Mouse (Mus musculus): ENCODE measurements around the gene Bpnt1. TPM values are rescaled to one million over a fixed set of nuclear protein-coding genes. Genes with fewer than 3 reads are reported as not detected.

Gene Bpnt1
- polyA plus RNA-seq, 1 experiment from 2014 or later, result 41.2 TPM

- H3K4me1 ChIP-seq, result peaks cover 10% of the 10 kb centered on the region
- no peak for ATAC-seq (ENCODE audit: low FRiP score, low read depth)
- no peak overlapping the region for H3K9ac ChIP-seq
- no peak overlapping the region for H3K27ac ChIP-seq
- no peak overlapping the region for H3K4me2 ChIP-seq (replicated peaks)
- no peak overlapping the region for H3K4me3 ChIP-seq
- H3K36me3 ChIP-seq, result peaks cover 6% of the 10 kb centered on the region
- H3K9me3 ChIP-seq, result no peaks in the 10 kb centered on the region
- H3K27me3 ChIP-seq (replicated peaks), result no peaks in the 10 kb centered on the region
- WGBS, result 73% methylated on average over 6 of the region's 6 CpGs
Observed at GRCm38 (mm10) chr1:185335231-185335765, 3.3 kb downstream of the Bpnt1 start.

DNA sequence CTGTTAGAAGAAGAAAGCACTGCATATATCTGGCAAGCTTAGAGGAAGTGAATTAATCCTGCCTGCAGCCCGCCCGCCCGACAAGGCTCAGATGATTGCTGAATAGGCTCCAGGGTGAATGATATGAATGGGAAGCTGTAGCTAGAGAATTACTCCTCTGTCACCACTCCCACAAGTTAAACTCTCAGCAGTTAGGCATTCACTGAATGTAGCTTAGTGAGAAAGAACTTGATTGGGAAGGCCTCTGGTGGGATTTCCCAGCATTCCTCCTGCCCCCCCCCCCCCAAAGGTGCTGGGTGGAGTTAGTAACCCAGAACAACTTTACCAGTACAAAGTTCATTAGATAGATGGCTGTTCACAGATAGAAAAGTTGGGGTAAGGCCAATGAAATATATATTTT lies 4.6 kb downstream of the Bpnt1 start:
- H3K4me2 ChIP-seq (replicated peaks), result no peak overlapping the region

DNA sequence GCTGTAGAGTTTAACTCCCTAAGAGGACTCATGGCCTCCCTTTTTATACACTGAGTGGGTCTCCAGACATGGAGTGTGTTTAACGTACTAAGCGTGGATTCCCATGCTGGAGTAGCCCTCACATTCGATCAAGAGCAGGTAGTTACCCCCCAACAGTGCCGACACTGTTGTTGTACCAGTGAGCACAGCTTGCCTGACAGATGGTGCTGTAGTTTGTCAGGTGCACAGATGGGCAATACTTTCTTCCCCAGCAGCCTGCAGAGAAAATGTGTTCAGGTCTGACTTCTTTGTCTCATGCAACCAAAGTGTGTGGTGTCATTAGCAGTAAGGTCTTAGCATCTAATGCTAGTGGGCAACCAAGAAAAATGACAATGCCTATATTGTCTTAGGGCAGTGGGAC lies 10.5 kb downstream of the Bpnt1 start:
- WGBS, result 89% methylated on average over 4 of the region's 4 CpGs
- Histone ChIP-seq H3K4me2 (replicated peaks) (no peak overlapping the region), H3K27me3 (replicated peaks) (no peaks in the 10 kb centered on the region), H3K36me3 (peaks cover 67% of the 10 kb centered on the region), H3K4me1 (no peaks in the 10 kb centered on the region), H3K27ac (no peak overlapping the region), H3K4me3 (no peak overlapping the region), H3K9ac (no peak overlapping the region), H3K9me3 (no peaks in the 10 kb centered on the region)
- no peak for ATAC-seq (ENCODE audit: low FRiP score, low read depth)

More for the DNA sequence above, 4.6 kb downstream of the Bpnt1 start:
- H3K27me3 ChIP-seq (replicated peaks), result no peaks in the 10 kb centered on the region
- peaks cover 17% of the 10 kb centered on the region for H3K36me3 ChIP-seq
- ATAC-seq (ENCODE audit: low FRiP score, low read depth), result no peak
- WGBS, result 51% methylated on average over 3 of the region's 3 CpGs
- no peak overlapping the region for H3K4me3 ChIP-seq
- H3K4me1 ChIP-seq, result peaks cover 10% of the 10 kb centered on the region
- H3K9me3 ChIP-seq, result no peaks in the 10 kb centered on the region
- H3K9ac ChIP-seq, result no peak overlapping the region
- no peak overlapping the region for H3K27ac ChIP-seq

GRCm38 (mm10) chr1:185343422-185343821 lies 11.5 kb downstream of the Bpnt1 start:
- Histone ChIP-seq H3K9ac (no peak overlapping the region), H3K27ac (no peak overlapping the region), H3K9me3 (no peaks in the 10 kb centered on the region), H3K4me1 (no peaks in the 10 kb centered on the region), H3K4me3 (no peak overlapping the region), H3K36me3 (peaks cover 77% of the 10 kb centered on the region), H3K4me2 (replicated peaks) (no peak overlapping the region), H3K27me3 (replicated peaks) (no peaks in the 10 kb centered on the region)
- no peak for ATAC-seq (ENCODE audit: low FRiP score, low read depth)
- 85% methylated on average over 8 of the region's 8 CpGs for WGBS

DNA sequence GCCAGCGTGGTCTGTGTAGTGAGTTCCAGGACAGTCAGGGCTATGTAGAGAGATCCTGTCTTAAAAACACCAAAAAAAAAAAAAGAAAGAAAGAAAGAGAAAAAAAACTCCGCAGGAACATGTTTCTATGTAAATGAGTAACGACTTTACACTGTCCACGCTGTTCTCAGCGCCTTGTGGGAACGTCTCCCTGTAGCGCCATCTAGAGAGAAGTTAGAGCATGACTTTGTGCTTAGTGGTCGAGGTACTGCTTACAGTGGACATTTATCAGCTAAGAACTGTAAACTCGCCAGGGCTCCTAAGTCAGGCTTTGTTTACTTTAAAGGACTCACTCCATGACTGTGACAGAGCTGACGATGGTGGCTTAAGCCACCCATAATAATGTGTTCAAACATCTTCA lies 14.2 kb downstream of the Bpnt1 start:
- no peak for ATAC-seq (ENCODE audit: low FRiP score, low read depth)
- Histone ChIP-seq H3K27ac (no peak overlapping the region), H3K4me1 (no peaks in the 10 kb centered on the region), H3K4me3 (no peak overlapping the region), H3K9me3 (no peaks in the 10 kb centered on the region), H3K4me2 (replicated peaks) (no peak overlapping the region), H3K36me3 (peaks cover 88% of the 10 kb centered on the region), H3K9ac (no peak overlapping the region), H3K27me3 (replicated peaks) (no peaks in the 10 kb centered on the region)
- 79% methylated on average over 10 of the region's 10 CpGs for WGBS

- Histone ChIP-seq H3K27me3 (replicated peaks) (no peaks in the 10 kb centered on the region), H3K27ac (no peak overlapping the region), H3K36me3 (peaks cover 80% of the 10 kb centered on the region), H3K4me2 (replicated peaks) (no peak overlapping the region), H3K4me3 (no peak overlapping the region), H3K9ac (no peak overlapping the region), H3K9me3 (no peaks in the 10 kb centered on the region), H3K4me1 (no peaks in the 10 kb centered on the region)
- ATAC-seq (ENCODE audit: low FRiP score, low read depth), result no peak
- 96% methylated on average over 14 of the region's 14 CpGs for WGBS
Observed at GRCm38 (mm10) chr1:185349741-185350140, 17.8 kb downstream of the Bpnt1 start.

DNA sequence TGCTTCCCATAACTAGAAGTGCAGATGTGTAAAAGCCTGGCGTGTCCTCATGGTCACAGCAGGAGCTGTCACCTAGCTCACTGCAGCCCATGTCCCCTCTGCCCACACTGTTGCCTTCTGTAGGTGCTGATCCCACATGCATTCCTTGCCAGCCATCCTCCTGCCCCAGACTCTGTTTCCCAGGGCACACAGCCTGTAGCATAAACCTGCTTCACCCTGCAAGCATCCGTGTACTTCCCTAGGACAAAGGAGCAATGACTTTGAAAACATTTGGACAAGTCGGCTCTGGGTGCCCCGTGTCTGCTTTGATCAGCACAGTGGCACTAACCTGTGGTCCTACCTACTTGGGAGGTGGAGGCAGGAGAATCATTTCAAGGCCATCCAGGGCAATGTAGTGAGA lies 18.7 kb downstream of the Bpnt1 start:
- H3K4me2 ChIP-seq (replicated peaks), result no peak overlapping the region
- no peak for ATAC-seq (ENCODE audit: low FRiP score, low read depth)
- 90% methylated on average over 4 of the region's 4 CpGs for WGBS
- H3K4me3 ChIP-seq, result no peak overlapping the region
- H3K9me3 ChIP-seq, result no peaks in the 10 kb centered on the region
- no peaks in the 10 kb centered on the region for H3K27me3 ChIP-seq (replicated peaks)
- H3K9ac ChIP-seq, result no peak overlapping the region
- H3K27ac ChIP-seq, result no peak overlapping the region
- H3K4me1 ChIP-seq, result no peaks in the 10 kb centered on the region
- H3K36me3 ChIP-seq, result peaks cover 77% of the 10 kb centered on the region

DNA sequence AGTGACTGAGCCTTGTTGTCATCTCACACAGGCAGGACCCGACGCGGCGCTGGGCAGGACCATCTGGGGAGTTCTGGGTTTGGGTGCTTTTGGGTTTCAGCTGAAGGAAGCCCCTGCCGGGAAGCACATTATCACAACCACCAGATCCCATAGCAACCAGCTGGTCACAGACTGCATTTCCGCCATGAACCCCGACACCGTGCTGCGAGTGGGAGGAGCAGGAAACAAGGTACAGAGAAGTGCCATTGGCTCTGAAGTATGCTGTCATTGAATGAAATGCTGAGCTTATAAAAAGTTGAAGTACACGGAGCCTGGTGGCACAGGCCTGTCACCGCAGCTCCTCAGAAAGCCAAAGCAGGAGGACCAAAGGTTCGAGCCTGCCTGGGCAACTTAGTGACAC lies 20.2 kb downstream of the Bpnt1 start:
- Histone ChIP-seq H3K4me3 (no peak overlapping the region), H3K27me3 (replicated peaks) (no peaks in the 10 kb centered on the region), H3K4me2 (replicated peaks) (no peak overlapping the region), H3K36me3 (peaks cover 69% of the 10 kb centered on the region), H3K9ac (no peak overlapping the region), H3K9me3 (no peaks in the 10 kb centered on the region), H3K4me1 (no peaks in the 10 kb centered on the region), H3K27ac (no peak overlapping the region)
- no peak for ATAC-seq (ENCODE audit: low FRiP score, low read depth)
- WGBS, result 92% methylated on average over 12 of the region's 12 CpGs

DNA sequence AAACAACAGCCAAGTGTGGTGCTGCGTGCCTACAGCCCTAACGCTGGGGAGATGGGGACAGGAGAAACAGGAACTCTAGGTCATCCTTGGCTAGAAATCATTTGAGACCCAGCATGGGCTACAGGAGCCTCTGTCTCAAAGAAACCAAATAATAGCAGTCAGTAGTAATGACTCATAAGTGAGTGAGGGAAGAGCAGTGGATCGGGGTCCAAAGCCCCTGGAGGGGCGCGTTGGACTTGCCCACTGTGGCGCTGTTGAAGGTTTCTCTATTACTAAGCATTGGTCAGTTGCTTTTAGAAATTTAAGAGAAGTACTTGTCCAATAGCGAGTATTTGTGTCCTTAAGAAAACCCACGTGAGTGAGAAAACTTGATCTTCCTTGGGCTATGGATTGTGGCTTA lies 21.4 kb downstream of the Bpnt1 start:
- Histone ChIP-seq H3K4me2 (replicated peaks) (no peak overlapping the region), H3K9ac (no peak overlapping the region), H3K36me3 (peaks cover 65% of the 10 kb centered on the region), H3K27me3 (replicated peaks) (no peaks in the 10 kb centered on the region), H3K9me3 (no peaks in the 10 kb centered on the region), H3K27ac (no peak overlapping the region), H3K4me3 (no peak overlapping the region), H3K4me1 (no peaks in the 10 kb centered on the region)
- ATAC-seq (ENCODE audit: low FRiP score, low read depth), result no peak
- 95% methylated on average over 8 of the region's 8 CpGs for WGBS

DNA sequence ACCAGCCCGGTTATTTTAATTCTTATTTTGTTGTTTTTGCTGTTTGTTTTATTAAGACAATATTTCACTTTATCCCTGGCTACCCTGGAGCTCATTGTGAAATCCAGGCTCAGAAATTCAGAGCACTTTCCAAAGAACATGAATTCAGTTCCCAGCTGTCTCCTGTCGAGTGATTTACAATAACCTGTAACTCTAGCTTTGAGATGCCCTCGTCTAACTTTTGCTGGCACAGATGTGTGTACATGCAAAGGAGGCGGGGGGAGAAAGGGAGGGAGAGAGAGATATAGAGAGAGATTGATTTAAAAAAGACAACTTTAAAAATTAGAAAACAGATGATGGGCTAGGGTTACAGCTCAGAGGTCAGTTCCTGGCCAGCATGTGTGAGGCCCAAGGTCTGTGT lies 22.8 kb downstream of the Bpnt1 start:
- WGBS, result 86% methylated on average over 4 of the region's 4 CpGs
- Histone ChIP-seq H3K4me2 (replicated peaks) (no peak overlapping the region), H3K36me3 (peaks cover 57% of the 10 kb centered on the region)

GRCm38 (mm10) chr1:185356246-185356645 lies 24.3 kb downstream of the Bpnt1 start:
- Histone ChIP-seq H3K36me3 (peaks cover 44% of the 10 kb centered on the region), H3K27me3 (replicated peaks) (no peaks in the 10 kb centered on the region), H3K9me3 (no peaks in the 10 kb centered on the region), H3K27ac (no peak overlapping the region), H3K4me1 (no peaks in the 10 kb centered on the region), H3K4me2 (replicated peaks) (no peak overlapping the region), H3K9ac (no peak overlapping the region), H3K4me3 (no peak overlapping the region)
- 94% methylated on average over 8 of the region's 8 CpGs for WGBS
- ATAC-seq (ENCODE audit: low FRiP score, low read depth), result no peak

More for the DNA sequence above, 22.8 kb downstream of the Bpnt1 start:
- ATAC-seq (ENCODE audit: low FRiP score, low read depth), result no peak
- Histone ChIP-seq H3K27ac (no peak overlapping the region), H3K9ac (no peak overlapping the region), H3K4me1 (no peaks in the 10 kb centered on the region), H3K4me3 (no peak overlapping the region), H3K27me3 (replicated peaks) (no peaks in the 10 kb centered on the region), H3K9me3 (no peaks in the 10 kb centered on the region)

GRCm38 (mm10) chr1:185358211-185358610 lies 26.3 kb downstream of the Bpnt1 start:
- H3K4me2 ChIP-seq (replicated peaks), result no peak overlapping the region
- no peaks in the 10 kb centered on the region for H3K27me3 ChIP-seq (replicated peaks)
- H3K36me3 ChIP-seq, result peaks cover 31% of the 10 kb centered on the region
- H3K4me3 ChIP-seq, result no peak overlapping the region
- no peak overlapping the region for H3K9ac ChIP-seq
- no peak for ATAC-seq (ENCODE audit: low FRiP score, low read depth)
- 89% methylated on average over 4 of the region's 4 CpGs for WGBS
- no peaks in the 10 kb centered on the region for H3K9me3 ChIP-seq
- no peak overlapping the region for H3K27ac ChIP-seq
- peaks cover 4% of the 10 kb centered on the region; the same call in 1 of the 2 replicates for H3K4me1 ChIP-seq

GRCm38 (mm10) chr1:185362677-185363520 lies 30.9 kb downstream of the Bpnt1 start, which contains the start of gene Eprs:
Eprs (plus strand) TSS chr1:185363044.
- peaks cover 21% of the 10 kb centered on the region for H3K4me1 ChIP-seq
- ATAC-seq (ENCODE audit: low FRiP score, low read depth), result peak; percentile 95
- peak within 1 kb of the TSS; percentile 82 for H3K27ac ChIP-seq
- peak within 1 kb of the TSS; percentile 90 for H3K9ac ChIP-seq
- under 1% methylated on average over 92 of the region's 92 CpGs for WGBS
- H3K4me3 ChIP-seq, result peak within 1 kb of the TSS; percentile 97
- no peaks in the 10 kb centered on the region for H3K9me3 ChIP-seq
- H3K4me2 ChIP-seq (replicated peaks), result peak within 1 kb of the TSS; percentile 79
- H3K36me3 ChIP-seq, result peaks cover 13% of the 10 kb centered on the region
- no peaks in the 10 kb centered on the region for H3K27me3 ChIP-seq (replicated peaks)
